Mouse (Mus musculus): ENCODE data around the gene Nfatc2ip.

DNA sequence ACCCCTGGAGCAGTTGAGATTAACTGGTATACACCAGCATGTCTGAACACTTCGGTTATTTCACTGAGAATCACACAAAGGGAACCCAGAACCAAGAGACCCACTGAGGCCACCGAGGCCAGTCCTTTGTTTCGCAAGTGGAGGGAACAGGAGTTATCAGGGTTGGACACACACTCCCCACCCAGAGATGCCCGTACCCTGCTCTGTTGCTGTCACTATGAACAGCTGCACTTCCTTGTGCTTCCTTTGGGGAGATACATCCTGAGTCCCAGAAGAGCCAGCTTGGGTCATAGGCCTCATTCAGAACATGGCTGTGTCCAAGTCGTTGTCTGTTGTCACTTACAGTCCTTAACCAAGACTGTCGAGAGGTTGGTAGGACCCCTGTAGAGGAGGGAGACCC lies 33.5 kb downstream of the Nfatc2ip start:
- no peak for TF ChIP-seq CTCF (IDR thresholded peaks at IDR 0.05; ENCODE audit: borderline replicate concordance, extremely low read depth, insufficient read depth, insufficient read length)
- TF ChIP-seq POLR2A (IDR thresholded peaks at IDR 0.05; ENCODE audit: borderline replicate concordance, extremely low read depth, insufficient read depth, insufficient read length, poor library complexity, severe bottlenecking) = no peak
